Mouse (Mus musculus): Measurements from ENCODE around the gene Gpd1l.

DNA sequence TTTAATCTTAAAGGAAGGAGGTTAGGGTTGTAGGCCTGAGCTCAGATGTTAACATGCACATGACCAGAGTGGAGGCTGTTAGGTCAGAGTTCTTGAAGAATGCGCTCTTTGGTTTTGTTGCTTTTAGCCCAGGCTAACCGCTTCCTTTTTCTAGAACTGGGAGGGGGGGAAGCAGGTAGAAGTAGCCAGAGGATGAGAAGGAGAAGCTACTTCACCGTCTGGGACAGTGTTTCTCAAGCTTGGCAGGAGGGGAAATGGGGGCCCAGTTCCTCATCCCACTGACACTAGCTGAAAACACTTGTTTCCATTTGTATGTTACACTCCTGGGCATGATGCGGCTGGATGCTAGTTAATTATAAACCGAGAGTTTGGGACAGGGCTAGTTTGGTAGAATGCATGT lies 8.2 kb downstream of the Gpd1l start:
- TF ChIP-seq EP300 (IDR thresholded peaks at IDR 0.05; ENCODE audit: low read depth) (no peak), CTCF (IDR thresholded peaks at IDR 0.05; ENCODE audit: low read depth) (no peak)

All from liver, embryonic 14.5 days (tissue).